Mouse (Mus musculus): ENCODE data around the gene Gtf3c4.

DNA sequence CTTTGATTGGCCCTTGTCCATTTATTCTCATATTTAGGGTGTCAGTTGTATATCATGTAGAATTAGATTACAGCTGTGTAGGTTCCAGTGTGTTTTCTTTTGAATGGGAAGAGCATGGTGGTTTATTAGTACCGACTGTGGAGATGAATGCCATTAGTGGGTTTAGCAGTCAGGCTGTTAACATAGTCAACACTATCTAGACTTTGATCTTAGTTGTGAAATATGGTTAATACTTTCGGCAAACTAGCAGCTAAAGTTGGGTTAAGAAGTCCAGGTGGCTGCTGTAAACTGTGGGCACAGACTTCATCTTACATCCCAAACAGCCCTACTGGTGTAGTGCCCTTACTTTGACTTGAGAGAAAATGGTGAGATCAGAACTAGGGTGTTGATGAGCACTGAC lies 8.7 kb upstream of the Gtf3c4 start:
- TF ChIP-seq CTCF (IDR thresholded peaks at IDR 0.05; ENCODE audit: low read depth) (no peak), EP300 (IDR thresholded peaks at IDR 0.05; ENCODE audit: low read depth) (no peak)

Measured in liver, embryonic 14.5 days (tissue).